Mouse (Mus musculus) thymus, postnatal 0 days (tissue): ENCODE data around the gene Gabra6. TPM values are rescaled to one million over a fixed set of nuclear protein-coding genes. Genes with fewer than 3 reads are reported as not detected.

Experiments
- DNase-seq: peaks from one replicate; pipeline ENCODE4 v3.0.0-alpha.2; 2015; ENCODE audit warnings: low spot score
- polyA plus RNA-seq: library from polyadenylated mRNA; unstranded; fragments of >200 nt; fragmentation: Nextera tagmentation; extraction: Ambion mirVana; gene quantifications from 2 replicates; pipeline ENCODE4 v1.2.1, GENCODE M21; 2015

Gene Gabra6
- not detected in 2 replicates for polyA plus RNA-seq

DNA sequence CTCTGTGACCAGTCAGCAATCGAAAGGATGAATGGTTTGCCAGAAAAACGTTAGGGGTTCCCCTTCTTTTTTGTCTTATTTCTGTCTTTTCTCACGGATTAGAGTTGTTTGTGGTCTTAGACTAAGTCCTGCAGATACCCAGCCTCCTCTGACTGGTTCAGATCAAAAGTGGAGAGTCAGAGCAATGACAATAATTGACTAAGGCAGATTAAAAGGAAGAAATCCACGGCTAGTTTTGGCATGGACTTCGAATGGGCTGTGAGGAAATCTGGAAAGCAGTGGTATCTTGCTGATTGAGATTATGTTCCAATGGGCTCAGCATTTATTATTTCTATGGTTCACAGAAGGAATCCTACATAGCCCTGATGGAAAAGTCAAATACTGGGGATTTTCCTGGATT lies at the start of gene Gabra6:
Gene Gabra6, minus strand, starts transcription at position 191 of the 400 bp plus-strand sequence.
- DNase-seq = no peak

DNA sequence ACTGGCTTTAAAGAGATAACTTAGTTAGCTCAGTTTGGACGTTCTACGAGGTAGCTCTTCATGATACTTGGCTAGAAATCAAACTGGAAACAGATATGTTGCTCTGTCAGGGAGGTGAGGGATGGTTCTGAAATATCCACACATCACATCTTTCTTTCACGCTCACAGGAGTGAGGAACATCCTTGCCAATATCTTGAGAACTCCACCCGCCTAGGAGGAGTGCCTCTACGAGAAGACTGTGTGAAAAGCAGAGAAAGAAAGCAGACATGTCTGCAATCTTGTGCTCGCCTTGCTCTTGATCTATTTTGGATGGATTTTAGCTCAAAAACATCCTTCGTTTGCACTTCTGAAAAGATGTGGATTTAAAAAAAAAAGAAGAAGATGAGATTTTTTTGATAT lies 44.7 kb upstream of the Gabra6 start:
- no peak for DNase-seq

GRCm38 (mm10) chr11:42332121-42332520 lies 11.2 kb upstream of the Gabra6 start:
- DNase-seq = no peak

DNA sequence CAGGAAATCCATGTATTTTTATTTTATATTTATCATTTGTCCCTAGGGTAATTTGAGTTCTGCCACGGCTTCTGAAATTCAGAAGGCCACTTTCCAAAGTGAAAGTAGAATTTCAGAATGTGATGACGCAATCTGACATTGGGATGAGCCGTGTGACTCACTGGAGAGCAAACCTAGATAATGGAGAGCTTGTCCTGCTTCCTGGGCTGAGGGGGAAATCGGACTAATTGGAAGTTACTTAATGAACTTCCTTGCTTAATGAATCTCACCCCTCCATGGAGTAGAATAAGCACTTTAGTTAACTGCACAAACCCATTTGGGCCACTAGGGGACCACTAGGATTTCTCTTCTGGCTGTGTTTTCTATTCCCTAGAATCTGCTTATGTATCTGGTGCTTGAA lies 5.4 kb upstream of the Gabra6 start:
- DNase-seq = no peak

GRCm38 (mm10) chr11:42321560-42321959 lies 688 bp upstream of the Gabra6 start:
- DNase-seq = no peak

GRCm38 (mm10) chr11:42319521-42319920 lies 1.4 kb downstream of the Gabra6 start:
- no peak for DNase-seq

DNA sequence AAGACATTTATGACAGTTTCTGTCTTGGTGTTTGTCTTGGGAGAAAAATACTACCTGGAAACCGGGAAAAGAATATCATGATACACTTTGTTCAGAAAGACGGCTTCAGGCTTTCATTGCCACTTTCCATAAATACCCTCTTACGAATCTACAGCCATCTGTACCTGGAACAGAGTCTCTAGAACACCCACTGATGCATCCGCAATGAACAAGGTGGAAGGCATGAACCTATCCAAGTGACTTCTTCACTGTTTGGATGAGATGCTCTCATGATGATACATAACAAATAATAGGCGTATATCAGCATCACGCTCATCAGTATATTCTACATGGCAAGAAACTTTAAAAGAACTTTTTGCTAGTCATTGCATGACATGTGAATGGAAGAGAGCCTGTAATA lies 1.8 kb downstream of the Gabra6 start:
- DNase-seq = no peak

DNA sequence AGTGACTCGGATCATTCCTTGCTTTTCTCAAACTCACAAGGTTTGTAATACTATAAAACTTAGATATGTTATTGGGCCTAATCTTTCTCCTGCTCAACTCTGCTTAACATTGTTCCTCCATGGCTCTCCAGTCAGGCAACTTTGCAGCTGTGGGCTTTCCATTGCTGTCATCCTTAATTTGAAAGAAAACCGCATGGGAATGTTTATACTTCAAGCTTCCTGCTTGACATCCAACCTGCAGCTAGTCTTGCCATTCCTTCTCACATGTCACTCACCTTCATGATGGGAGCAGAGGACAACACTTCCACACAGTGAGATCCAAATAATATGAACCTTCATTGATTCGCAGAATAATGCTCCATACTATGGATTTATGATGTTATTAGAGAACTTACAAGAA lies 2.9 kb downstream of the Gabra6 start:
- DNase-seq = no peak

GRCm38 (mm10) chr11:42314850-42315249 lies 6.0 kb downstream of the Gabra6 start:
- no peak for DNase-seq

GRCm38 (mm10) chr11:42310892-42311291 lies 10.0 kb downstream of the Gabra6 start:
- no peak for DNase-seq

- no peak for DNase-seq
These were observed 11.8 kb downstream of the Gabra6 start for GRCm38 (mm10) chr11:42309086-42309485.

GRCm38 (mm10) chr11:42306095-42306494 lies 14.8 kb downstream of the Gabra6 start:
- DNase-seq = no peak

- DNase-seq = no peak
These were observed 61.9 kb downstream of the Gabra6 start for GRCm38 (mm10) chr11:42258978-42259377.

Other genes starting within 250 kb of the Gabra6 start
- 0.05 TPM in 1 of 2 replicates, not detected in the other for gene Gabra1, start 138.1 kb downstream of the Gabra6 start, polyA plus RNA-seq
- 0.06 TPM in 1 of 2 replicates, not detected in the other for gene Gabrb2, start 98.7 kb upstream of the Gabra6 start, polyA plus RNA-seq